In genomic region chr4:108618586-108618985, GRCm38 (mm10) we compare ENCODE assay signal across 9 mouse cellular contexts. TPM values are rescaled to one million over a fixed set of nuclear protein-coding genes. Genes with fewer than 3 reads are reported as not detected.
A peak's percentile ranks its signal among the peaks of the same experiment; 100 is the strongest.
DNase-seq lines count a peak whose midpoint lies in the region; ATAC-seq and TF ChIP-seq lines count a peak whose summit lies in the region.
"Had no signal": no experiment of that assay in that cellular context is flagged by ENCODE, and none has a peak within 500 bp of the region (broad histone marks: within the 10 kb centered on the region; RNA-seq: fewer than 3 reads in every experiment).

No protein-coding gene starts in this region.

- H3K9ac ChIP-seq in midbrain, embryonic 13.5 days (replicated peaks) = peak overlapping the region; percentile 91; the same call in 1 of the 2 replicates
- H3K9ac ChIP-seq in stomach, postnatal 0 days (ENCODE audit: low read length) = peak overlapping the region; percentile 68; the same call in 1 of the 2 replicates

- no peaks in the 10 kb centered on the region for H3K27me3 ChIP-seq in midbrain, embryonic 13.5 days
- H3K27me3 ChIP-seq in midbrain, embryonic 10.5 days (ENCODE audit: low read depth, poor library complexity, severe bottlenecking) = no peaks in the 10 kb centered on the region
- H3K27me3 ChIP-seq in limb, embryonic 10.5 days (ENCODE audit: low read depth, poor library complexity, severe bottlenecking) = no peaks in the 10 kb centered on the region
- no peaks in the 10 kb centered on the region for H3K27me3 ChIP-seq in stomach, postnatal 0 days (ENCODE audit: control insufficient read depth, insufficient read depth, low read length)

- no peak for ATAC-seq in midbrain, embryonic 13.5 days
- no peak for ATAC-seq in stomach, postnatal 0 days (ENCODE audit: low FRiP score, low TSS enrichment)

- H3K4me1 ChIP-seq in midbrain, embryonic 13.5 days (replicated peaks) = peaks cover 18% of the 10 kb centered on the region
- peaks cover 21% of the 10 kb centered on the region for H3K4me1 ChIP-seq in midbrain, embryonic 10.5 days
- H3K4me1 ChIP-seq in limb, embryonic 10.5 days = peaks cover 16% of the 10 kb centered on the region
- peaks cover 4% of the 10 kb centered on the region; the same call in 1 of the 2 replicates for H3K4me1 ChIP-seq in stomach, postnatal 0 days (replicated peaks; ENCODE audit: control insufficient read depth, insufficient read depth)

- no peak overlapping the region for H3K27ac ChIP-seq in midbrain, embryonic 13.5 days
- no peak overlapping the region for H3K27ac ChIP-seq in midbrain, embryonic 10.5 days (replicated peaks)
- H3K27ac ChIP-seq in limb, embryonic 10.5 days = peak overlapping the region; percentile 96; the same call in 1 of the 2 replicates
- peak overlapping the region; percentile 92 for H3K27ac ChIP-seq in stomach, postnatal 0 days (replicated peaks)

- H3K36me3 ChIP-seq in midbrain, embryonic 13.5 days = no peaks in the 10 kb centered on the region; the same call in none of the 2 replicates
- peaks cover 38% of the 10 kb centered on the region for H3K36me3 ChIP-seq in midbrain, embryonic 10.5 days
- peaks cover 44% of the 10 kb centered on the region for H3K36me3 ChIP-seq in limb, embryonic 10.5 days
- H3K36me3 ChIP-seq in stomach, postnatal 0 days (ENCODE audit: control insufficient read depth, insufficient read depth, low read length) = 0 out of 2 replicates have a peak, but pooled peaks cover 3% of the 10 kb centered on the region

- DNase-seq in heart, adult 11 months = peak; percentile 72
- no peak for DNase-seq in heart, adult 18-20 months
- no peak for DNase-seq in midbrain, embryonic 10.5 days (ENCODE audit: low spot score)
- no peak for DNase-seq in limb, embryonic 10.5 days (ENCODE audit: low spot score)
- no peak for DNase-seq in stomach, postnatal 0 days (ENCODE audit: low spot score)
- no peak for DNase-seq in thymus, postnatal 4 days
- DNase-seq in layer of hippocampus, postnatal 36 days = no peak
- DNase-seq: gastrocnemius, postnatal 25 days had no signal

- TF ChIP-seq CTCF in stomach, postnatal 0 days (IDR thresholded peaks at IDR 0.05; ENCODE audit: low read depth) = no peak

- peak overlapping the region; percentile 83 for H3K4me2 ChIP-seq in midbrain, embryonic 13.5 days (replicated peaks)
- H3K4me2 ChIP-seq in stomach, postnatal 0 days (replicated peaks; ENCODE audit: low read depth) = peak overlapping the region; percentile 78

- H3K4me3 ChIP-seq in midbrain, embryonic 13.5 days (replicated peaks) = peak overlapping the region; percentile 77
- H3K4me3 ChIP-seq in midbrain, embryonic 10.5 days = no peak overlapping the region; the same call in 1 of the 2 replicates
- H3K4me3 ChIP-seq in limb, embryonic 10.5 days = peak overlapping the region; percentile 80
- H3K4me3 ChIP-seq in stomach, postnatal 0 days (ENCODE audit: low read depth, low read length) = no peak overlapping the region

- no peak for TF ChIP-seq EP300 in stomach, postnatal 0 days (optimal IDR thresholded peaks at IDR 0.05)

- WGBS in midbrain, embryonic 13.5 days = 69% methylated on average over 4 of the region's 4 CpGs
- WGBS in midbrain, embryonic 10.5 days = 70% methylated on average over 4 of the region's 4 CpGs
- 70% methylated on average over 4 of the region's 4 CpGs for WGBS in limb, embryonic 10.5 days
- 56% methylated on average over 4 of the region's 4 CpGs for WGBS in stomach, postnatal 0 days

- no peaks in the 10 kb centered on the region for H3K9me3 ChIP-seq in midbrain, embryonic 13.5 days
- no peaks in the 10 kb centered on the region for H3K9me3 ChIP-seq in midbrain, embryonic 10.5 days (replicated peaks)
- no peaks in the 10 kb centered on the region for H3K9me3 ChIP-seq in limb, embryonic 10.5 days (replicated peaks)
- H3K9me3 ChIP-seq in stomach, postnatal 0 days (ENCODE audit: control insufficient read depth, low read length) = no peaks in the 10 kb centered on the region

RNA-seq across cellular contexts. Expression of gene Cc2d1b, which starts 1.2 kb away (rescaled TPM):
- 10 to 100 TPM; 13.0 to 15.4 TPM for total RNA-seq in heart, adult 18-20 months (2021)
- 19.7 and 20.5 TPM in 2 replicates for polyA plus RNA-seq in midbrain, embryonic 13.5 days (2015; fragmentation: Nextera tagmentation; extraction: Ambion mirVana)
- 20.9 and 21.3 TPM in 2 replicates for polyA plus RNA-seq in midbrain, embryonic 10.5 days (2016; fragmentation: Nextera tagmentation; extraction: Ambion mirVana)
- polyA plus RNA-seq in limb, embryonic 10.5 days (2016; fragmentation: Nextera tagmentation; extraction: Ambion mirVana) = 28.9 and 31.2 TPM in 2 replicates
- polyA plus RNA-seq in stomach, postnatal 0 days (2015; fragmentation: Nextera tagmentation; extraction: Ambion mirVana) = 20.9 and 23.1 TPM in 2 replicates
- total RNA-seq in layer of hippocampus, postnatal 36 days (2021) = 10 to 100 TPM; 32.6 to 33.5 TPM

RNA-seq across cellular contexts. Expression of gene Orc1, which starts 39.4 kb away (rescaled TPM):
- total RNA-seq in heart, adult 18-20 months (2021) = under 1 TPM in 1 of 2 experiments, not detected in 1; 0.10 TPM
- 3.5 and 4.1 TPM in 2 replicates for polyA plus RNA-seq in midbrain, embryonic 13.5 days (2015; fragmentation: Nextera tagmentation; extraction: Ambion mirVana)
- 20.5 and 24.9 TPM in 2 replicates for polyA plus RNA-seq in midbrain, embryonic 10.5 days (2016; fragmentation: Nextera tagmentation; extraction: Ambion mirVana)
- polyA plus RNA-seq in limb, embryonic 10.5 days (2016; fragmentation: Nextera tagmentation; extraction: Ambion mirVana) = 30.4 and 31.1 TPM in 2 replicates
- 1.8 and 2.6 TPM in 2 replicates for polyA plus RNA-seq in stomach, postnatal 0 days (2015; fragmentation: Nextera tagmentation; extraction: Ambion mirVana)
- under 1 TPM in 1 of 2 experiments, not detected in 1; 0.30 TPM for total RNA-seq in layer of hippocampus, postnatal 36 days (2021)
- total RNA-seq: gastrocnemius, postnatal 25 days had no signal

RNA-seq across cellular contexts. Expression of gene Prpf38a, which starts 39.5 kb away (rescaled TPM):
- 10 to 100 TPM; 15.5 to 15.8 TPM for total RNA-seq in heart, adult 18-20 months (2021)
- polyA plus RNA-seq in midbrain, embryonic 13.5 days (2015; fragmentation: Nextera tagmentation; extraction: Ambion mirVana) = 93.4 and 104 TPM in 2 replicates
- polyA plus RNA-seq in midbrain, embryonic 10.5 days (2016; fragmentation: Nextera tagmentation; extraction: Ambion mirVana) = 124 TPM in 2 replicates
- 126 and 132 TPM in 2 replicates for polyA plus RNA-seq in limb, embryonic 10.5 days (2016; fragmentation: Nextera tagmentation; extraction: Ambion mirVana)
- polyA plus RNA-seq in stomach, postnatal 0 days (2015; fragmentation: Nextera tagmentation; extraction: Ambion mirVana) = 44.4 and 45.5 TPM in 2 replicates
- total RNA-seq in layer of hippocampus, postnatal 36 days (2021) = 10 to 100 TPM; 27.1 to 32.2 TPM

Comparison
In these comparisons a context has a peak if more than half of its experiments do, and no peak if none do; other contexts are left out.
1. H3K4me3 ChIP-seq: peak in midbrain, embryonic 13.5 days (single experiment) and limb, embryonic 10.5 days (single experiment); none in midbrain, embryonic 10.5 days (single experiment) and stomach, postnatal 0 days (single experiment).
2. H3K27ac ChIP-seq: peak in limb, embryonic 10.5 days (single experiment) and stomach, postnatal 0 days (single experiment); none in midbrain, embryonic 13.5 days (single experiment) and midbrain, embryonic 10.5 days (single experiment).